Mouse (Mus musculus): Measurements from ENCODE around the gene Clca4b. TPM values are rescaled to one million over a fixed set of nuclear protein-coding genes. Genes with fewer than 3 reads are reported as not detected.
"Not testable (repeated sequence)": the region's sequence is repeated elsewhere in the genome, so short reads cannot be mapped to it uniquely, and the experiment has no call there.

Gene Clca4b
- polyA plus RNA-seq (2012; ENCODE audit: insufficient read depth, low replicate concordance): not detected in 2 replicates

DNA sequence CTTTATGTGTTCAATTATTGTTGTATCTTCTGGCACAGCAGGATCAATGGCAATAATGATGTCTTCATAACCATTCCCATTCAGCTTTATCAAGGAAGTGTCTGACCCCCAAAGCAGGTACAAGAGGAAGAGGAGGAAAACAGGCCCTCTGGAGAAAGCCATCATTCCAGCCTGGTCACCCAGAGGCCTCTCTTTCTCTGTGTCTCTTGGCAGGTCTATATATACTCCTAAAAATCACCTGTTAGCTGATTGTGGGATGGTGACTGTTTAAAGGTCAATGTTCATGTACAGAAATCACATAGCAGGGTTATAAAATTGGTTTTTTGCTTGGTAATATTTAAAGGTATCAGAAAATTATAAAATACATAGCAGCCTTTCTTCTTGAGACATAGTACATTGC, at the start of gene Clca4b:
TSS of gene Clca4b (minus strand) at position 195 of the 400 bp plus-strand sequence.
- Histone ChIP-seq H3K4me3 (replicated peaks) (no peak within 1 kb of the TSS), H3K4me1 (no peaks in the 10 kb centered on the region), H3K9me3 (0 out of 2 replicates have a peak, but pooled peaks cover 3% of the 10 kb centered on the region), H3K27me3 (replicated peaks) (no peaks in the 10 kb centered on the region), H3K36me3 (replicated peaks; ENCODE audit: low read length) (no peaks in the 10 kb centered on the region)
- TF ChIP-seq GATA1 (IDR thresholded peaks at IDR 0.05; ENCODE audit: borderline replicate concordance, low read length): no peak
- no peak for TF ChIP-seq FLI1 (IDR thresholded peaks at IDR 0.05; ENCODE audit: low read length)

GRCm38 (mm10) chr3:144980551-144980950, 48.2 kb upstream of the Clca4b start:
- TF ChIP-seq FLI1 (IDR thresholded peaks at IDR 0.05; ENCODE audit: low read length) (no peak), GATA1 (IDR thresholded peaks at IDR 0.05; ENCODE audit: borderline replicate concordance, low read length) (no peak)
- H3K36me3 ChIP-seq (replicated peaks; ENCODE audit: low read length): no peaks in the 10 kb centered on the region
- H3K4me1 ChIP-seq: no peaks in the 10 kb centered on the region
- H3K27me3 ChIP-seq (replicated peaks): no peaks in the 10 kb centered on the region
- H3K9me3 ChIP-seq: 0 out of 2 replicates have a peak, but pooled peaks cover 5% of the 10 kb centered on the region
- H3K4me3 ChIP-seq (replicated peaks): no peak overlapping the region

GRCm38 (mm10) chr3:144977631-144978030, 45.3 kb upstream of the Clca4b start:
- Histone ChIP-seq H3K27me3 (replicated peaks) (no peaks in the 10 kb centered on the region), H3K36me3 (replicated peaks; ENCODE audit: low read length) (no peaks in the 10 kb centered on the region), H3K9me3 (0 out of 2 replicates have a peak, but pooled peaks cover 5% of the 10 kb centered on the region), H3K4me3 (replicated peaks) (no peak overlapping the region), H3K4me1 (no peaks in the 10 kb centered on the region)
- TF ChIP-seq FLI1 (IDR thresholded peaks at IDR 0.05; ENCODE audit: low read length): no peak
- TF ChIP-seq GATA1 (IDR thresholded peaks at IDR 0.05; ENCODE audit: borderline replicate concordance, low read length): no peak

- 0 out of 2 replicates have a peak, but pooled peaks cover 2% of the 10 kb centered on the region for H3K9me3 ChIP-seq
- H3K27me3 ChIP-seq (replicated peaks): no peaks in the 10 kb centered on the region
- H3K4me3 ChIP-seq (replicated peaks): no peak overlapping the region
- TF ChIP-seq FLI1 (IDR thresholded peaks at IDR 0.05; ENCODE audit: low read length) (no peak), GATA1 (IDR thresholded peaks at IDR 0.05; ENCODE audit: borderline replicate concordance, low read length) (no peak)
- no peaks in the 10 kb centered on the region for H3K36me3 ChIP-seq (replicated peaks; ENCODE audit: low read length)
- H3K4me1 ChIP-seq: no peaks in the 10 kb centered on the region
Measured at GRCm38 (mm10) chr3:144976091-144976490, 43.8 kb upstream of the Clca4b start.

GRCm38 (mm10) chr3:144974945-144975344, 42.6 kb upstream of the Clca4b start, which contains the start of gene Clca4a:
Gene Clca4a, minus strand, starts transcription at chr3:144975045.
- Histone ChIP-seq H3K36me3 (replicated peaks; ENCODE audit: low read length) (no peaks in the 10 kb centered on the region), H3K4me3 (replicated peaks) (no peak within 1 kb of the TSS), H3K4me1 (no peaks in the 10 kb centered on the region), H3K27me3 (replicated peaks) (no peaks in the 10 kb centered on the region), H3K9me3 (0 out of 2 replicates have a peak, but pooled peaks cover 2% of the 10 kb centered on the region)
- TF ChIP-seq FLI1 (IDR thresholded peaks at IDR 0.05; ENCODE audit: low read length) (no peak), GATA1 (IDR thresholded peaks at IDR 0.05; ENCODE audit: borderline replicate concordance, low read length) (no peak)

GRCm38 (mm10) chr3:144971553-144972270, 39.4 kb upstream of the Clca4b start:
- Histone ChIP-seq H3K36me3 (replicated peaks; ENCODE audit: low read length) (no peaks in the 10 kb centered on the region), H3K4me1 (no peaks in the 10 kb centered on the region), H3K4me3 (replicated peaks) (no peak overlapping the region), H3K9me3 (no peaks in the 10 kb centered on the region), H3K27me3 (replicated peaks) (no peaks in the 10 kb centered on the region)
- TF ChIP-seq FLI1 (IDR thresholded peaks at IDR 0.05; ENCODE audit: low read length): no peak
- TF ChIP-seq GATA1 (IDR thresholded peaks at IDR 0.05; ENCODE audit: borderline replicate concordance, low read length): no peak

DNA sequence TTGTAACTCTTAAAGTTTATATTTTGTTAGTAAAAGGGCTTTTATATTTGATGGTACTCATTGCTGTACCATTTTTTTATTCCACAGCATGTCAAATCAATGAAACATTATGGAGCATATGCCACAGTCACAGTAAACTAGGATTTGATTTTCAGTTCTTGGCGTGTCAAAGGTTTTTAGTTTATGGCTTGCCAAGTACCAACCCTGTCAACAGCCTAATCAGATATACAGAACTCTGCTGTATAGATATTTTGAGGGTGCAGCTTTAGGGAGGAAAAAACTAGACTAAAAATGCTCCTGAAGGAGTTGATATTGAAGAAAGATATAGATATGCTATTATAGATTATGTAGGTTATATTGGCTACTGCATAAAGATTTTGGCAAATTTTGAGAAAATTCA, 37.4 kb upstream of the Clca4b start:
- Histone ChIP-seq H3K4me3 (replicated peaks) (no peak overlapping the region), H3K27me3 (replicated peaks) (no peaks in the 10 kb centered on the region), H3K9me3 (no peaks in the 10 kb centered on the region), H3K36me3 (replicated peaks; ENCODE audit: low read length) (no peaks in the 10 kb centered on the region), H3K4me1 (no peaks in the 10 kb centered on the region)
- TF ChIP-seq GATA1 (IDR thresholded peaks at IDR 0.05; ENCODE audit: borderline replicate concordance, low read length): no peak
- TF ChIP-seq FLI1 (IDR thresholded peaks at IDR 0.05; ENCODE audit: low read length): no peak

- TF ChIP-seq FLI1 (IDR thresholded peaks at IDR 0.05; ENCODE audit: low read length): no peak
- no peak for TF ChIP-seq GATA1 (IDR thresholded peaks at IDR 0.05; ENCODE audit: borderline replicate concordance, low read length)
- Histone ChIP-seq H3K9me3 (no peaks in the 10 kb centered on the region), H3K36me3 (replicated peaks; ENCODE audit: low read length) (no peaks in the 10 kb centered on the region)
Measured at GRCm38 (mm10) chr3:144966074-144966473, 33.7 kb upstream of the Clca4b start.

GRCm38 (mm10) chr3:144950829-144951228, 18.5 kb upstream of the Clca4b start:
- Histone ChIP-seq H3K27me3 (replicated peaks) (no peaks in the 10 kb centered on the region), H3K36me3 (replicated peaks; ENCODE audit: low read length) (no peaks in the 10 kb centered on the region), H3K9me3 (no peaks in the 10 kb centered on the region), H3K4me3 (replicated peaks) (no peak overlapping the region), H3K4me1 (no peaks in the 10 kb centered on the region)
- TF ChIP-seq FLI1 (IDR thresholded peaks at IDR 0.05; ENCODE audit: low read length) (no peak), GATA1 (IDR thresholded peaks at IDR 0.05; ENCODE audit: borderline replicate concordance, low read length) (no peak)

More at GRCm38 (mm10) chr3:144966074-144966473, 33.7 kb upstream of the Clca4b start:
- Histone ChIP-seq H3K27me3 (replicated peaks) (no peaks in the 10 kb centered on the region), H3K4me1 (no peaks in the 10 kb centered on the region), H3K4me3 (replicated peaks) (no peak overlapping the region)

DNA sequence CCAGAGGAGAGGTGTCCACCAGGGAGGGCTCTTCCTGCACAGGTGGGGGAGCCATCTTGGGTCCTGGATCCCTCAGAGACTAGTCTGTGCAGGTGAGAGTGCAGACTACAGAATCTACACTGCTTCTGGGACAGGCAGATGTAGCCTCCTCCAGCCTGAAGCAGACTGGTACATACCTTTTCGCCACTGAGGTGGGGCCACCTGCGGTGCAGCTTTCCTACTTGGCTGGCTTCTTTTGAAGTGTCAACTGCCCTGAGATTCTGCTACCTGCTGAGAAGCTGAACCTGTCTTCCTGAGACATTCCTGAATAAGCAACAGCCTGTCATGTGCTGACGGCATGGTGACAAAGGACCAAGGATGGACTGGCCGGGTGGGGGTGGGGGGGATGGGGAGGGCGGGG, 15.0 kb upstream of the Clca4b start:
- H3K4me1 ChIP-seq; H3K4me3 ChIP-seq (replicated peaks); H3K9me3 ChIP-seq; H3K36me3 ChIP-seq (replicated peaks; ENCODE audit: low read length); H3K27me3 ChIP-seq (replicated peaks): not testable (repeated sequence)

DNA sequence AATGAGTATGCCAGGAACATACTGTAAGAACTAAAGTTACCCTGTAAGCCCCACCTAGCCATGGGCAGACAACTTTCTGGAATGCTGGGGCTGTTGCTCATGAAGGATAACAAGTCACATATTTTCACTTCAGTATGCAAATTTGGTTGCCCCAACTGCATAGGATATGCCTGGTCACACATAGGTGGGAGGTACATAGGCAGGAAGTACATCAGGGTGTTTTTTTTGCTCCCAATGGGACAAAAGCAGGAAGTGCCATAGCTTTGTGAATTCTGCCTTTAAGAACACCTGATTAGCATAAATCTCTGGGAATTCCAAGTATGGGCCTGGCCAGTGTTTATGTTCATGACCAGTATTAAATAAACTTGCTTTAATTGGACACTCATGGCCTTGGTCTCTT, 1.3 kb upstream of the Clca4b start:
- not testable (repeated sequence) for H3K4me3 ChIP-seq (replicated peaks); H3K36me3 ChIP-seq (replicated peaks; ENCODE audit: low read length); H3K4me1 ChIP-seq; H3K27me3 ChIP-seq (replicated peaks); H3K9me3 ChIP-seq
